Mouse (Mus musculus): ENCODE data around the gene Tex37. TPM values are rescaled to one million over a fixed set of nuclear protein-coding genes. Genes with fewer than 3 reads are reported as not detected.
A peak's percentile ranks its signal among the peaks of the same experiment; 100 is the strongest.

Gene Tex37
- polyA plus RNA-seq, 1 experiment from 2014 or later: not detected

GRCm38 (mm10) chr6:70955291-70955800 is 36.6 kb upstream of the Tex37 start:
- no peak for ATAC-seq (replicated peaks; ENCODE audit: extremely low read depth, insufficient read depth, low FRiP score)
- Histone ChIP-seq H3K4me1 (ENCODE audit: control insufficient read depth, insufficient read depth, low read length) (peaks cover 9% of the 10 kb centered on the region), H3K9ac (ENCODE audit: low read length) (no peak overlapping the region), H3K4me3 (ENCODE audit: low read length) (no peak overlapping the region), H3K4me2 (ENCODE audit: low read depth, low read length) (no peak overlapping the region), H3K27ac (ENCODE audit: low read length) (no peak overlapping the region), H3K9me3 (replicated peaks; ENCODE audit: control insufficient read depth, low read length) (no peaks in the 10 kb centered on the region), H3K36me3 (ENCODE audit: control insufficient read depth, insufficient read depth) (no peaks in the 10 kb centered on the region), H3K27me3 (ENCODE audit: control insufficient read depth, insufficient read depth, low read length) (peaks cover 66% of the 10 kb centered on the region)
- 6% methylated on average over 14 of the region's 14 CpGs for WGBS

- Histone ChIP-seq H3K36me3 (ENCODE audit: control insufficient read depth, insufficient read depth) (no peaks in the 10 kb centered on the region), H3K9ac (ENCODE audit: low read length) (no peak overlapping the region), H3K4me3 (ENCODE audit: low read length) (no peak overlapping the region), H3K4me1 (ENCODE audit: control insufficient read depth, insufficient read depth, low read length) (peaks cover 9% of the 10 kb centered on the region), H3K9me3 (replicated peaks; ENCODE audit: control insufficient read depth, low read length) (no peaks in the 10 kb centered on the region), H3K4me2 (ENCODE audit: low read depth, low read length) (no peak overlapping the region), H3K27me3 (ENCODE audit: control insufficient read depth, insufficient read depth, low read length) (peaks cover 55% of the 10 kb centered on the region), H3K27ac (ENCODE audit: low read length) (no peak overlapping the region)
- no peak for ATAC-seq (replicated peaks; ENCODE audit: extremely low read depth, insufficient read depth, low FRiP score)
- 13% methylated on average over 6 of the region's 6 CpGs for WGBS
Observed at GRCm38 (mm10) chr6:70954040-70954439, 35.3 kb upstream of the Tex37 start.

GRCm38 (mm10) chr6:70953274-70953673 is 34.5 kb upstream of the Tex37 start:
- WGBS: 66% methylated on average over 7 of the region's 7 CpGs
- Histone ChIP-seq H3K4me1 (ENCODE audit: control insufficient read depth, insufficient read depth, low read length) (peaks cover 9% of the 10 kb centered on the region), H3K9me3 (replicated peaks; ENCODE audit: control insufficient read depth, low read length) (no peaks in the 10 kb centered on the region), H3K27me3 (ENCODE audit: control insufficient read depth, insufficient read depth, low read length) (peaks cover 49% of the 10 kb centered on the region), H3K36me3 (ENCODE audit: control insufficient read depth, insufficient read depth) (no peaks in the 10 kb centered on the region), H3K27ac (ENCODE audit: low read length) (no peak overlapping the region), H3K4me2 (ENCODE audit: low read depth, low read length) (no peak overlapping the region), H3K4me3 (ENCODE audit: low read length) (no peak overlapping the region), H3K9ac (ENCODE audit: low read length) (no peak overlapping the region)
- ATAC-seq (replicated peaks; ENCODE audit: extremely low read depth, insufficient read depth, low FRiP score): no peak

GRCm38 (mm10) chr6:70931801-70932200 is 13.1 kb upstream of the Tex37 start:
- Histone ChIP-seq H3K4me1 (ENCODE audit: control insufficient read depth, insufficient read depth, low read length) (no peaks in the 10 kb centered on the region), H3K27me3 (ENCODE audit: control insufficient read depth, insufficient read depth, low read length) (no peaks in the 10 kb centered on the region), H3K4me2 (ENCODE audit: low read depth, low read length) (no peak overlapping the region), H3K9me3 (replicated peaks; ENCODE audit: control insufficient read depth, low read length) (no peaks in the 10 kb centered on the region), H3K9ac (ENCODE audit: low read length) (no peak overlapping the region), H3K4me3 (ENCODE audit: low read length) (no peak overlapping the region), H3K36me3 (ENCODE audit: control insufficient read depth, insufficient read depth) (no peaks in the 10 kb centered on the region), H3K27ac (ENCODE audit: low read length) (no peak overlapping the region)
- no peak for ATAC-seq (replicated peaks; ENCODE audit: extremely low read depth, insufficient read depth, low FRiP score)
- whole genome bisulfite sequencing: 81% methylated on average over 2 of the region's 2 CpGs

GRCm38 (mm10) chr6:70921274-70922074 is 2.7 kb upstream of the Tex37 start:
- Histone ChIP-seq H3K4me2 (ENCODE audit: low read depth, low read length) (peak overlapping the region; percentile 49), H3K27me3 (ENCODE audit: control insufficient read depth, insufficient read depth, low read length) (peaks cover 3% of the 10 kb centered on the region; the same call in 1 of the 2 replicates), H3K9me3 (replicated peaks; ENCODE audit: control insufficient read depth, low read length) (no peaks in the 10 kb centered on the region), H3K4me3 (ENCODE audit: low read length) (no peak overlapping the region), H3K4me1 (ENCODE audit: control insufficient read depth, insufficient read depth, low read length) (no peaks in the 10 kb centered on the region), H3K9ac (ENCODE audit: low read length) (no peak overlapping the region), H3K27ac (ENCODE audit: low read length) (no peak overlapping the region), H3K36me3 (ENCODE audit: control insufficient read depth, insufficient read depth) (no peaks in the 10 kb centered on the region)
- ATAC-seq (replicated peaks; ENCODE audit: extremely low read depth, insufficient read depth, low FRiP score): no peak
- WGBS: 8% methylated on average over 22 of the region's 22 CpGs

GRCm38 (mm10) chr6:70912396-70912765 is 6.3 kb downstream of the Tex37 start:
- Histone ChIP-seq H3K27ac (ENCODE audit: low read length) (no peak overlapping the region), H3K9me3 (replicated peaks; ENCODE audit: control insufficient read depth, low read length) (no peaks in the 10 kb centered on the region), H3K36me3 (ENCODE audit: control insufficient read depth, insufficient read depth) (no peaks in the 10 kb centered on the region), H3K4me1 (ENCODE audit: control insufficient read depth, insufficient read depth, low read length) (peaks cover 7% of the 10 kb centered on the region; the same call in 1 of the 2 replicates), H3K4me2 (ENCODE audit: low read depth, low read length) (no peak overlapping the region; the same call in 1 of the 2 replicates), H3K9ac (ENCODE audit: low read length) (no peak overlapping the region), H3K4me3 (ENCODE audit: low read length) (no peak overlapping the region), H3K27me3 (ENCODE audit: control insufficient read depth, insufficient read depth, low read length) (peaks cover 6% of the 10 kb centered on the region; the same call in 1 of the 2 replicates)
- no peak for ATAC-seq (replicated peaks; ENCODE audit: extremely low read depth, insufficient read depth, low FRiP score)
- WGBS: 54% methylated on average over 7 of the region's 7 CpGs

- no peak for ATAC-seq (replicated peaks; ENCODE audit: extremely low read depth, insufficient read depth, low FRiP score)
- H3K4me3 ChIP-seq (ENCODE audit: low read length): peak overlapping the region; percentile 21
- no peaks in the 10 kb centered on the region for H3K9me3 ChIP-seq (replicated peaks; ENCODE audit: control insufficient read depth, low read length)
- peak overlapping the region; percentile 56 for H3K4me2 ChIP-seq (ENCODE audit: low read depth, low read length)
- H3K9ac ChIP-seq (ENCODE audit: low read length): no peak overlapping the region
- 12% methylated on average over 20 of the region's 20 CpGs for WGBS
- no peaks in the 10 kb centered on the region for H3K36me3 ChIP-seq (ENCODE audit: control insufficient read depth, insufficient read depth)
- H3K27me3 ChIP-seq (ENCODE audit: control insufficient read depth, insufficient read depth, low read length): peaks cover 6% of the 10 kb centered on the region; the same call in 1 of the 2 replicates
- peaks cover 7% of the 10 kb centered on the region; the same call in 1 of the 2 replicates for H3K4me1 ChIP-seq (ENCODE audit: control insufficient read depth, insufficient read depth, low read length)
- H3K27ac ChIP-seq (ENCODE audit: low read length): no peak overlapping the region
Observed at GRCm38 (mm10) chr6:70911668-70912395, 6.9 kb downstream of the Tex37 start.

- ATAC-seq (replicated peaks; ENCODE audit: extremely low read depth, insufficient read depth, low FRiP score): no peak
- Histone ChIP-seq H3K4me1 (ENCODE audit: control insufficient read depth, insufficient read depth, low read length) (peaks cover 7% of the 10 kb centered on the region; the same call in 1 of the 2 replicates), H3K4me2 (ENCODE audit: low read depth, low read length) (no peak overlapping the region), H3K4me3 (ENCODE audit: low read length) (no peak overlapping the region), H3K36me3 (ENCODE audit: control insufficient read depth, insufficient read depth) (peaks cover 8% of the 10 kb centered on the region), H3K9me3 (replicated peaks; ENCODE audit: control insufficient read depth, low read length) (no peaks in the 10 kb centered on the region), H3K9ac (ENCODE audit: low read length) (no peak overlapping the region), H3K27me3 (ENCODE audit: control insufficient read depth, insufficient read depth, low read length) (peaks cover 6% of the 10 kb centered on the region; the same call in 1 of the 2 replicates), H3K27ac (ENCODE audit: low read length) (no peak overlapping the region)
- WGBS: 69% methylated on average over 4 of the region's 4 CpGs
Observed at GRCm38 (mm10) chr6:70910285-70910684, 8.4 kb downstream of the Tex37 start.

- no peak overlapping the region for H3K9ac ChIP-seq (ENCODE audit: low read length)
- peaks cover 11% of the 10 kb centered on the region for H3K36me3 ChIP-seq (ENCODE audit: control insufficient read depth, insufficient read depth)
- H3K4me1 ChIP-seq (ENCODE audit: control insufficient read depth, insufficient read depth, low read length): peaks cover 7% of the 10 kb centered on the region; the same call in 1 of the 2 replicates
- H3K27ac ChIP-seq (ENCODE audit: low read length): no peak overlapping the region
- WGBS: 82% methylated on average over 7 of the region's 7 CpGs
- no peak overlapping the region for H3K4me2 ChIP-seq (ENCODE audit: low read depth, low read length)
- H3K9me3 ChIP-seq (replicated peaks; ENCODE audit: control insufficient read depth, low read length): no peaks in the 10 kb centered on the region
- H3K27me3 ChIP-seq (ENCODE audit: control insufficient read depth, insufficient read depth, low read length): peaks cover 6% of the 10 kb centered on the region; the same call in 1 of the 2 replicates
- no peak overlapping the region for H3K4me3 ChIP-seq (ENCODE audit: low read length)
- no peak for ATAC-seq (replicated peaks; ENCODE audit: extremely low read depth, insufficient read depth, low FRiP score)
Observed at GRCm38 (mm10) chr6:70909572-70909971, 9.2 kb downstream of the Tex37 start.

Measured in heart, embryonic 16.5 days (tissue).